Mouse (Mus musculus) CD8-positive naive resting alpha-beta T cell, adult 57 days (primary cell): ENCODE results near the gene Kcnj11. TPM values are rescaled to one million over a fixed set of nuclear protein-coding genes. Genes with fewer than 3 reads are reported as not detected.

Experiments used
- total RNA-seq: library from RNA; stranded (reverse); gene quantifications from one replicate; pipeline ENCODE4 v1.2.4, GENCODE M21; 2023

The Kcnj11 gene
- total RNA-seq, result not detected

DNA sequence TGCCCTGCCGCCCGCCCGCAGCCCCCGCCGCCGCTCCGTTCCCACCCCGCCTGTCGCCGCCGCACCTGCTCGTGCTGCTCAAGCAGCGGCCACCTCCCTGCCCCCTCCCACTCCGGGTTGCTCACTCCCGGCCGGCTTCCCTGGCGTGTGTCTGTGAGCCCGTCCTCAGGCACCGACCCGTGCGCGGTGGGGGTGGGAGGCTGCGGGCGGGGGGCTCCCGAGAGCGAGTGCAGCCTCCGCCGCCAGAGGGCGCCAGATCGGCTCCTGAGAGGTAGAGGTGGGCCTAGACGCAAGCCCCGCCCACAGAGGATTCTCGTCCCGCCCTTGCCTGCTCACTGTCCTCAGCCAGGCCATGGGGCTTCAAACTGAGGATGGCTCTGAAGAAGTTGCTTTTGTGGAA lies at the start of gene Kcnj11:
Gene Kcnj11 (minus strand): TSS at position 202 of the 400 bp plus-strand sequence.

Other genes with a start within 250 kb of the Kcnj11 start
- 60.4 TPM for gene Kdelr1, start 228.0 kb downstream of the Kcnj11 start, total RNA-seq
- gene Grin2d, start 222.4 kb downstream of the Kcnj11 start, total RNA-seq, result 0.43 TPM
- gene Syngr4, start 204.1 kb downstream of the Kcnj11 start, total RNA-seq, result not detected
- gene Tmem143, start 203.8 kb downstream of the Kcnj11 start, total RNA-seq, result 8.9 TPM
- gene Emp3, start 179.4 kb downstream of the Kcnj11 start, total RNA-seq, result 353 TPM
- 1.7 TPM for gene Ccdc114, start 176.7 kb downstream of the Kcnj11 start, total RNA-seq
- gene Abcc6, start 70.5 kb downstream of the Kcnj11 start, total RNA-seq, result not detected
- gene Nomo1, start 67.1 kb downstream of the Kcnj11 start, total RNA-seq, result 42.7 TPM
- gene Abcc8, start 79.3 kb upstream of the Kcnj11 start, total RNA-seq, result 0.21 TPM
- gene Ush1c, start 137.7 kb upstream of the Kcnj11 start, total RNA-seq, result 0.67 TPM
- gene Otog, start 140.2 kb upstream of the Kcnj11 start, total RNA-seq, result 0.12 TPM